Mouse (Mus musculus) lung, postnatal 36 days (tissue): ENCODE measurements around the gene Rbms2.
A peak's percentile ranks its signal among the peaks of the same experiment; 100 is the strongest.
"Not testable (repeated sequence)": the region's sequence is repeated elsewhere in the genome, so short reads cannot be mapped to it uniquely, and the experiment has no call there.

Experiments used
- DNase-seq: peaks from one replicate; pipeline ENCODE4 v3.0.0; 2022; ENCODE audit warnings: mixed read lengths

Gene Rbms2

DNA sequence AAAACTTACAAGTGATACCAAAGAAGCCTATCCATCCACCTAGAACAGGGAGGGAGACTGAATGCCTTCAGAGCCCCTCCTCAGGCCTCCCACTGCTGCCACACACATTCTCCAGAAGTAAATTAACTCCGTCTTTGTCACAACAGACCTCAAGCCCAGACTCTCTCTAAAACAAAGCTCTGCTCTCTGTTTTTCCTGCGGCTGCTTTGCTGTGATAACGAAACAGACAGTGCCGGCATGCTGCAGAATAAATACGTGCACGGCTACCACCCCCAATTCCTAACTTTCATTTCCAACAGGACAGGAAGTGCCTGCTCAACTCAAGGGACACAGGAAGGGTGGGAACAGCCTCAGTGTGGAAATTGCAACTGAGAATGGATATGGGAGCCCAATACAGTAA, at the start of gene Rbms2:
Rbms2 (minus strand) TSS at position 309 of the 400 bp plus-strand sequence.
- peak; percentile 84 for DNase-seq

DNA sequence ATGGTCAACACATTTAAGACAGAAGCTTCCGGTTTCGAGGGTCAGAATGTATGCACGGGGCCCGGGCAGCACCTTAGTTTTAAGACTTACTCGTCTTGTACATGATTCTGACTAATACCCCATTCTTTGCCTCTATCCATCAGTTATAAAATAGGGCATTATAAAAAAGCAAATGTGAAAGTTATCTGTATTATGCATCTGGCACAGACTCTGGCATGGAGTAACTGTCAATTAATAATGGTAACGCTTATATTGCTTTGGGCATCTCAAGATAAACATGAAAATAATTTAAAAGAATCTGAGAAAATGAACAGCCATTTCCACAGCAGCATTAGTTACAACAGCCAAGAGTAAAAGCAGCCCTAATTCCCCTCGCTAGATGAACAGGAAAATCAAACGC, 47.9 kb upstream of the Rbms2 start:
- no peak for DNase-seq

DNA sequence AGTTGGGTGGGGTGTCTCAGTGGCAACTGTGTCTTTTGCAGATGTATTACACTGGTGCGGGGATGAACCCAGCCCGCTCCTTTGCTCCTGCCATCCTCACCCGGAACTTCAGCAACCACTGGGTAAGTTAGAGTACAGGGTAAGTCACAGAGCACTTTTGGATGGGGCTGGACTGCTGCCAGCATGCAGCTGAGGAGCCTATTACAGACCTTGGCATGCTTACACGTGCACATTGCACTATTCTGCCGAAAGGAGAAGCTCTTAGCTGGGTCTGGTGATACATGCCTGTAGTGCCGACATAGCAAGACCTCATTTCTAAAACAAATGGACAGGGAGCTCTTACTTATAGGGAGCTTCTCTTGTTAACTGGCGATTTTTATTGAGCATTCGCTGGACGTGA, 47.5 kb upstream of the Rbms2 start:
- no peak for DNase-seq

DNA sequence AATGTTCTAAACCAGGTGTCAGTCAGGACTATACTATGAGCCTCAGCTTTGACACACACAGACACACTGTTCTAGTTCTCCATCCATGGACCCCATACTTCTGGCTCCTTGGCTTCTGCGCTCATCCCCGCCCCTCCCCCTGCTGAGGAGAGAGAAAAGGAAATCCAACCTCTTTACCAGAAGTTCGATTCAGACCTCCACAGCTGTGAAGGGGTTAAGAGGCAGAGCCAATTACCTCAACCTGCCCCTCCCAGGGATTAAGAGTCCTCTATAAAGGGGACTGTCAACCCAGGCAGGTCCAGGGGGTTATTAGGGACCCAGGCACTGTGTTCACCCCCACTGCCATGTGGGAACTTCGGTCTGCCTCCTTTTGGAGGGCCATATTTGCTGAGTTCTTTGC, 45.4 kb upstream of the Rbms2 start, which contains the start of gene Mip:
Mip (plus strand) TSS at position 301 of the 400 bp plus-strand sequence.
- DNase-seq: no peak

DNA sequence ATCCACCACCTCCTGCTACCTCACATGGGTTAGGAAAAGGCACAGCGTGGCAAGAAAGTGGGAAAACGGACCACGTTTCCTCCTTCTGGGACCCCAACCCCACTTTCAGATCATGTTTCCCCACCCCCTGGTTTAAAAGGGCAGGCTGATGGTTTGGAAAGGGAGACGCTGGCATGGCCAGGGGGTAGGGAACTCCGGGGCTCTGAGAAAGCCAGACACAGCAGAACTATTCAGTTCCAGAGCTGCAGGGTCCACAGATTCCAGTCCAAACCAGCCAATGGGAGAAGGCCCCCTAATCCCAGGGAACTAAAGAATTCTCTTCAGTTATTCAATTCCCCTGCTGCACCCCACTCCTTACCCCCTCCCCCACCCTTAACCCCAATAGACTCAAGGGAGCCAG, 45.0 kb upstream of the Rbms2 start:
- no peak for DNase-seq

DNA sequence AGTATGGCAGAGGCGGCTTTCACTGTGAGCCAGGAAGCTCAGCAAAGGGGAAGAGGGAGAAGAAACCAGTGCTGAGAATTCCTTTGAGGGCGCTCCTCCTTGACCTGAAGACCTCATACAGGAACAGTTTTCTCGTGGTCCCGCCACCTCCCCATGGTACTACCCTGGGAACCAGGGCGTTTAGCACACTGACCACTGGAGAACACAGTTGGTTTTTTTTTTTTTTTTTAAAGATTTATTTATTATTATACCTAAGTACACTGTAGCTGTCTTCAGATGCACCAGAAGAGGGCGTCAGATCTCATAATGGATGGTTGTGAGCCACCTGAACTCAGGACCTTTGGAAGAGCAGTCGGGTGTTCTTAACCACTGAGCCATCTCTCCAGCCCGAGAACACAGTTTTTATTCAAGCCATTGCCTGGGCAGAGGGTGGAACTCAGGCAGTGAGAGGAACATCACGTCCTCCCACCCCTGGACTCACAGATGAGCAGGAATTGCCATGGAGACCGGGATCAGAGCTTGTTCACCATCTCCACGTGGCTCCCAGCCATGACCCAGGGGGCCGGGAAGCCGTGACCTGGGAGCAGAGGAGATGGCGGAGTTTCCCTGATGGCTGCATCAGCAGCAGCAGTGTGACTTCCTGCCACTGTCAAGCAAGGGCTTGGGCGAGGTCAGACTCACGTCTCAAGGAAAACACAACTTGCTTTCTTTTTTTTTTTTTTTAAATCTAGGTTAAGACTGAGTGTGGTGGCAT, 41.6 kb upstream of the Rbms2 start:
- DNase-seq: peak; percentile 17

DNA sequence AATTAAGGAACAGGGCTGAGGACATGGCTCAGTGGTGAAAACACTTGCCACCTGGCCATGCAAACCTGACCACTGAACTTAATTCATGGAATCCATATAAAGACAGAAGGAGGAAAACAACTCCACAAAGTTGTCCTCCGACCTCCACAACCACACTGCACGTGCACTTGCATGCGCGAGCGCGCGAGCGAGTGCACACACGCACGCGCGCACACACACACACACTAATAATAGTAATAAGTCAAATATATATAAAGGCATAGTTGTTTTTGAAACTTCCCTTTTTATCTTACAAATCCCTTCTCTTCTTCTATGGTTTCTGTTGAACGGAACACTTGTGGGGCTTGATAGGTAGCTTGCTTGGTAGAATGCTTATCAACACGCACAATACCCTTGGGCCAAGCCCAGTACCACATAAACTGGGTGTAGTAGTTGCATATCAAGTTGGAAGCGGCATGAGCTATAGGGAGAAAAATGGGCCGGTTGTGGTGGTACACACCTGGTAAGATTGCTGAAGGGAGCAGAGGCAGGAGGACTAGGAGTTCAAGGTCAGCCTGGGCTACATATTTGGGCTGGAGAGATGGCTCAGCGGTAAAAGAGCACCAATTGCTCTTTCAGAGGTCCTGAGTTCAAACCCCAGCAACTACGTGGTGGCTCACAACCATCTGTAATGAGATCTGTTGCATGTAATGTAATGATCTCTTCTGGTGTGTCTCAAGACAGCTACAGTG, 38.5 kb upstream of the Rbms2 start:
- DNase-seq: no peak

DNA sequence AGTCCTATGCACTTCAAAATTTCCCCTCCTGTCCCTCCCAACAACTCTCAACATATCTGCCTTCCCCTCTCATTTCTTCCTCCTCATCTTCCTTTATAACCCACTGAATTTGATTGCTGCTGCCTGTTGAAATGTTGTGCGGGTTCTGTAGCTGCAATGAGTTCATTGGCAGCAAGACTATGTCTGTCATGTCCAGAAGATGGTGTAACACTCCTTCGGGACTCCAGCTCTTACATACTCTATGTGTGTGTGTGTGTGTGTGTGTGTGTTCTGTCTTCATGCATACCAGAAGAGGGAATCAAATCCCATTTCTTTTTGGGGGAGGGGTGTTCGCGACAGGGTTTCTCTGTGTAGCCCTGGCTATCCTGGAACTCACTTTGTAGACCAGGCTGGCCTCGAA, 34.9 kb upstream of the Rbms2 start:
- DNase-seq: no peak

DNA sequence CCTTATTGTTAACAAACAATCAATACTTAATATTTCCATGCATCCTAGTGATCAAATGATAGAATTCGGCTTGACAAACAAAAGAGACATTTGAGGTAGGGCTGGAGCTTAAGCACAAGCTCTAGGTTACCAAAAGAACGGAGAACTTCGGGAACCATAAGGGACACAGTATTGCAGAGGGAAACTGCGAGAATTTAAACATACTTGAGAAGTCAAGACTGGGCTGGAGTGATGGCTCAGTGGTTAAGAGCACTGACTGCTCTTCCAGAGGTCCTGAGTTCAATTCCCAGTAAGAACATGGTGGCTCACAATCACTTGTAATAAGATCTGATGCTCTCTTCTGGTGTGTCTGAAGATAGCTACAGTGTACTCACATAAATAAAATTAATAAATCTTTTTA, 34.0 kb upstream of the Rbms2 start:
- DNase-seq: not testable (repeated sequence)

DNA sequence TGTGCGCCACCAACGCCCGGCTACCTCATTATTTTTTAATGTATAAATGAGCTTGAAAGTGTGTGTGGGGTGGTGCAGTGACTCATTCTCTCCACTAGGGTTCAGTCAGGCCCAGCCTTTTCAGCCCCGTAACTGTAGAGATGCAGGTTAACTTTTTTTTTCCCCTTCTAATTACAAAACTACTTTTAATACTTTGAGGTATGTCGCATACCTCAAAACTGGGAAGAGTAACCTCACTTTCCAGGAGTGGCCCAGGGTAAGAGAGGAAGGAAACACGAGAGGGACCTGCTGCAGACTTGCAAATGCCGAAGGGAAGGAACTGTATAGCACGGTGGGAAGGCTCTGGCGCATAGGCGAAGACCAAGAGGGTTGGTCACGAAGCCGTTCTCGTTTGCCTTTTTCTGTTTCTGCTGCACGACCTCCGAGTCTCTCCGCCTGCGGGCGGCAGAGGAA, 32.8 kb upstream of the Rbms2 start:
- peak; percentile 91 for DNase-seq

DNA sequence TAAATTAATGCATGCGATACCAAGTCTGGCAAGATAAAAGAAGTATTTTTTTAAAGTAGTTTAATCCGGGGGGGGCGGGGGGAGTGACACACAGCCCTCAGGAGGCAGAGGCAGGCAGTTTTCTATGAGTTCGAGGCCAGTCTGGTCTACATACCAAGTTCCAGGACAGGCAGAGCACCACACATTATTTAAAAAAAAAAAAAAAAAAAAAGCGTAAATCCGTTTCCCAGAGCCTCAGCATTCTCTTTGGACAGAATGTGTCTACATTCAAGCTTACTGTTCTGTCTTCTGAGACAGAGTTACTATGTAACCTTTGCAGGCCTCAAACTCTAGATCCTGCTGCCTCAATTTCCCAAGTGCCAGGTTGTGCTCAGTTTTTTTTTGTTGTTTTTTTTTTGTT, 32.1 kb upstream of the Rbms2 start:
- no peak for DNase-seq

DNA sequence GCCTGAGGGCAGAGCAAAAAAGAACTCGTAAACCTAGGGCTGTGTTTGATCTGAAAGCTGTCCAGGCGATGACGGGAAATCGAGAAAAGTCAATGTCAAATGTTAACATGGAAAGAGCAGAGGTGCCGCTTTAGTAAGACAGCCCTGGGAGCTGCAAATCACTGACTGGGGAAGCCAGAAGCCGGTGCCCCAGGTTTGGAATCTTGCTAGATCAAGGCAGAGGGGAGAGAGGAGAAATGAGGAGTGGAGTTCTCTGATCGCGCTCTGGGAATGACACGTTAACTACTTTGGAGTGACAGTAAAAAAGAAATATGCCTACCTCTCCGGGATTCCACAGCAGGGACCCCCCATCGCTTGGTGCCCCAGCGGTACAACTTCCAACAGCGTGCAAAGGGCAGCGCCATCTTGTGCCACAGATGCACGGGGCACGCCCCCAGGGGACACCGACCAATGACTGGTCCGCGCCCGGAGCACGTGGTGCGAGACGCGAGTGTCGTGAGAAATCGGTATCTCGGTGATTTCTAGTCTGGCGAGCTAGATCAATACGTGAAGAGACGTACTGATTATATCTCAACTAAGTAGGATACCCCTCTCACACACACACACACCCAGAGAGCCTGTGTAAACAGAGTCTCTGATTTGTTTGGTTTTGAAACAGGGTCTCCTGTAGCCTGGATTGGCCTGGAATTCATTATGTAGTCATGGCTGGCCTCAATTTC, 31.5 kb upstream of the Rbms2 start, which contains the start of gene Spryd4:
Spryd4 (minus strand) TSS at position 418 of the 719 bp plus-strand sequence.
- DNase-seq: peak; percentile 97

DNA sequence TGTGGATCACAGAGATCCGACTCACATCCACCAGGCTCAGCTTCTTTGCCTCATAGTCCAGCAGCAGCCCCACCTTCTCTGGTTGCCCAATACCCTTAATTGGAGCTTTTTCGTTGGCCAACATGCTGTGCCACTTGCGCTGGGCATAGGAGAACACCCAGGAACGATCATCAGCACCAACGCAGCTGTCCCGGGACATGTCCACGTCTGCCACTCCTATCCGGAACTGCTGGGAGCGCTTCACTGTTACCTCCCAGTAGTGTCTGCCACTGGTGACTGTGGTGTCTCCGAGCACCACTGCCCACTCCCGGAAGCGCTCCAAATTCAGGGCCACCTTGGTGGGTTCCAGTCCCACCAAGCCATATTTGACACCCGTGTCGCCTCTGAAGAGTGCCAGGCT, 30.9 kb upstream of the Rbms2 start:
- DNase-seq: no peak

DNA sequence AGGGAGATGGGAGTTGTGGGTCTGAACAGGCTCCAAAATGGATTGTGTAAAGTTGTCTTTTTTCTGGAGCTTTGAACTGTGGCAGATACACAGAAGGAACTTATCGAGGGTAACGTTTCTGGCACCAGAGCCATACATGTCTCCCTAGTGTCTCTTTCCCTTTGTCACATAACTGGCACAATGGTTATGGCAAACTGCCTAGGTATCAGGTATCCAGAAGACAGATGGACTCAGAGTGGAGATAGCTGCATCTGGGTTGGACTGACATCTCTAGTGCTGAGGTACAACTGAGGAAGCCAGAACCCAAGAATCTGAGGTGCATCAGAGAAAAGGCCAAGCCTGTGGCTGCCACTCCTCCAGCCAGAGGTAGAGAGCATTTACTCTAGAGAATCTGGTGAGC, 30.0 kb upstream of the Rbms2 start:
- no peak for DNase-seq

DNA sequence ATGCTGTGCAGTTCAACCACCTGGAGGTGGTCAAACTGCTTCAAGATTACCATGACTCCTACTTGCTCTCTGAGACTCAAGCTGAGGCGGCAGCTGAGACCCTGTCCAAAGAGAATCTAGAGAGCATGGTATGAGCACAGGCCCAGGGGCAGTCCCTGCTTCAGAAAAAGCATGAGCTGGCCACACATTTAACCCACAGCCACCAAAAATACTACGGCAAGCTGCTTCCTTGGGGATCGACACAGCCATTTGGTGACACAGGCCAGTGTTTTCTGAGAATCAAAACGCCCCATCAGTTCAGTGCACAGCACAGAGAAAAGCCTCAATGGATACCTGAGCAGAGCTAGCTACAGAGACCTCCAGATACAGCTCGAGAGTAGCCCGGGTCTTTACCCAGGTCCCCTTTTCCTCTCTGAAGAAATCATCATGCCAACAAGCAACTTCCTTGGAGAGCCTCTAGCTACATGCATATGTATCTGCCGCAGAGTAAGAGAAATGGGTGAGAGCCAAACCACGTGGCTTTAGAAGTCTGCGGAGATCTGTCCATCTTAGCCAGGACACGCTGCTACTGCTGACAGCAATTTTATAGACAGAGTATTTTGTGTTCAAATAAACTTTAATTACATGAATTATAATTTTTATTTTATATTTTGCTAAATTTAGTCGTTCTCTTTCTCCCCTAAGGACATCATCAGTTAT, 29.4 kb upstream of the Rbms2 start:
- DNase-seq: no peak

DNA sequence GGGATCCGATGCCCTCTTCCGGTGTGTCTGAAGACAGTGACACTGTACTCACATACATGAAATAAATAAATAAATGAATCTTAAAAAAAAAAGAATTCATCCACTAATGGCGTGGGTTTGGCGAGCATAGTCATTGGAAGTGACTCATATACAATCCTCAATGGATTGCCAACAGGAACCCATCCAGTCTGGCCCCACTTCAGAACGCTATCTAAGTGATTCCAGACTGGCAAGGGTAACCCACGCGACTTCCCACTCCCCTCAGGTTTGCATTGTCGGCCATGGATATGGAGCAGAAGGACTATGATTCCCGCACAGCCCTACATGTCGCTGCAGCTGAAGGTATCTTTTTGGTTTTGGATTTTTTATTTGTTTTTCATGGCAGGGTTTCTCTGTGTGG, 28.2 kb upstream of the Rbms2 start:
- DNase-seq: no peak

DNA sequence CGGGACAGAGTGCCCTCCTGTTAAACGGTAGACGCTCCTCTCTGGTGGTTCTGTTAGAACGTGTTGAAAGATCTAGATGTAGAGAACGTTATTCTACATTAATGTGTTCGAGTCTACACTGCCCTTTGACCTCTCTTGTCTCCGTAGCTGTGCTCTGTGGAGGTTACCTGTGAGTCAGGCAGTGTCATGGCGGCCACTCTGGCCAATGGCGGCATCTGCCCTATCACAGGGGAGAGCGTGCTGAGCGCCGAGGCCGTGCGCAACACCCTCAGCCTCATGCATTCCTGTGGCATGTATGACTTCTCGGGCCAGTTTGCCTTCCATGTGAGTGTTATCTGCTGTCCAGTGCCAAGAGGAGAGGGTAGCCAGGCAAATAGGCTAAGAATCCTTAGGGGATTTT, 24.8 kb upstream of the Rbms2 start:
- no peak for DNase-seq

DNA sequence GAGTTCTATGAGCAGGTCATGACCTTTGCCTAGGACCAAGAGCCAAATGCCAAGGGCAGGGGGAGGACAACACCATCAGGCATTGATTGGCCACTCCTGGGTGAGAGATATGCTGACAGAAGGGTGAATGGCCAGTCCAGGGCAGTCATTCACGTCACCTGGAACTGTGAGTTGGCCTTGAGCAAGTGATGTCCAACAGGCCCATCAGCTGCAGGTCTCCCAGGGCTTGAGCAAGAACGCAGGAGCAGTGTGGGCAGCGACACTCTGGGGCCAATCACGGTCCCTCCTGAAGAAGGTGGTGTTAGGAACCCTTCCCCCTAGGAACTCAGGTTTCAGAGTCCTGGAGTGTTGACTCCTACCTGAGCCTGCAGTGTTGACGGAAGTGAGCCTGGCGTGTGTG, 21.8 kb upstream of the Rbms2 start:
- no peak for DNase-seq

DNA sequence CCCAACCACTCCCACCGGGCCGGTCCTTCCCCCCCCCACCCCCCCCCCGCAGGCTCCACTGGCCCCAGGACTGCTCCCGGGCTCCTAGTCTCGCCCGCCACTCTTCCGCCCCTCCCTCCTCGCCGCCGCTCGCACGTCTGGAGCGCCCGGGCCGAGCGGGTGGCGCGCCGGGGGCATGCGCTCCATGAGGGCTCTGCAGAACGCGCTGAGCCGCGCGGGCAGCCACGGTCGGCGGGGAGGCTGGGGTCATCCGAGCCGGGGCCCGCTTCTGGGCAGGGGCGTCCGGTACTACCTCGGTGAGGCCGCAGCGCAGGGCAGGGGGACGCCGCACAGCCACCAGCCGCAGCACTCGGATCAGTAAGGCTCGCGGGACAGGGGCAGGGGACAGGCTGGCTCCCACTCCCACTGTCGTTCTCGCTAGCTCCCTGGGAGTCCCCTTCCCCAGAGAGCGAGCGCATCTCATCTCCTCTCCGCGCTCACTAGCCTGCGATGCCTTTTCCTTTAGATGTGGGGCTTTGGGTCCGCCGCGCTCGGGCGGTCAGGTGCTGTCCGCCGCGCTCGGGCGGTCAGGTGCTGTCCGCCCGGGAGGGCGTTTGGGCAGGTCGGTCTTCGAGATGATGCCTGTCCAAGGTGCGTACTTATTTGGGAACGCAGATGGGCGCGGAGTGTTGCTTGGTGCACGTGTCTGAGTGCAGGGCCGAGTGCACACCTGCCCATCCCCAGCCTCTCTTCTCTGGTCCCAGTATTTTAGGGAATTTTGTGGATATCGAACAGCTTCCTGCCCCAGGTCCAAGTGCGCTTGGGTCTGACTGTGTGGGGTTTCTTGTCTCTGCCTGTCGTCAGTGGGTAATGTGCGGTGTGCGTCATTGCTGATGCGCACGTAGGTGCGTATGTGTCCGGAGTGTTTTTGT, 14.7 kb upstream of the Rbms2 start:
- no peak for DNase-seq

DNA sequence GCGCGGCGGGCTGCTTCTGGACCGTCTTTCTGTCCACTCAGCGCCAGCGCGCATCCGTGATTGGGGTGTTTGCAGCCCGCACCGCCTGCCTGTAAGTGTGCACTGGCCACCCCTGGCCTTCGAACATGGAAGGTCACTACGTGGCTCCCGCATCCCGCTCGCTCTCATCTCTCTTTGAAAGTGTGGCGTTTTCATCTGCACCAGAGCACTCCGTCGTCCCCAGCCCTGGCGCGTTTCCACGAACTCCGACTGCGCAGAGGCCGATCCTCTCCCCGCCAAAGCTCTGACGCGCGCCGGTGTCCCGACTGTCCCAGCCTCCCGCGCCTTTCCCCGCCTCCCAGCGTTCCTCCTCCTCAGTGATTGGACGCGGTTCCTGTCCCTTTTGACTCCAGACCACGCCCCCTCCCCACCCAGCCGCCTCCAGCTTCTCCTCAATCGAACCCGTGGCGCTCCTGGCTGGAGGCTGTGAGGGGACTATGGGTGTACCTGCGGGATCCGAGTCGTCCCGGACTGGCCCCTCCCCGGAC, 14.0 kb upstream of the Rbms2 start, which contains the start of gene Gls2:
Gls2 (plus strand) TSS at position 434 of the 527 bp plus-strand sequence.
- DNase-seq: peak; percentile 98

DNA sequence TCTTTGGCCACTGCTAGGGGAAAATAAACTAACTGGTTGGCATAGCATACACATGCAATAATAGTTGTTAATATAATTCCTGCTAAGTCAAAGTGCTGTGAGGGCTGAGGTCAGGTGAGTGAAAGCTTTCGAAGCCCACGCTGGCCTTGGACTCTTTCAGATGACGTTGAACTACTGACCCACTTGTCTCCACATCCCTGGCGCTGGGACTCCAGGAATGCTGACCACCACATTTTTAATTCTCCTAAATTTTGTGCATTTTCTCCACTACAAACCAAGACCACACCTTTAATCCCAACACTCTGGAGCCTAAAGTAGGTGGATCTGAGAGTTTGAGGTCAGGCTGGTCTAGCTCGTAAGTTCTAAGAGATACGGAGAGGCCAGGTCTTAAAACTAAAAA, 13.0 kb upstream of the Rbms2 start:
- no peak for DNase-seq
